Mouse (Mus musculus) liver, adult 2 months (tissue): Measurements from ENCODE around the gene Vapa.

Experiments used
- CTCF ChIP-seq: fragments of 200-500 bp; IDR thresholded peaks from 2 replicates; pipeline ENCODE4 v1.5.1; 2011; ENCODE audit warnings: low read depth, low read length, control low read depth
- POLR2A ChIP-seq: fragments of 200-500 bp; IDR thresholded peaks from 2 replicates; pipeline ENCODE4 v1.6.1; 2011; ENCODE audit warnings: low read length, control low read depth; ENCODE audit not compliant: insufficient read depth; ENCODE audit errors: extremely low read depth

DNA sequence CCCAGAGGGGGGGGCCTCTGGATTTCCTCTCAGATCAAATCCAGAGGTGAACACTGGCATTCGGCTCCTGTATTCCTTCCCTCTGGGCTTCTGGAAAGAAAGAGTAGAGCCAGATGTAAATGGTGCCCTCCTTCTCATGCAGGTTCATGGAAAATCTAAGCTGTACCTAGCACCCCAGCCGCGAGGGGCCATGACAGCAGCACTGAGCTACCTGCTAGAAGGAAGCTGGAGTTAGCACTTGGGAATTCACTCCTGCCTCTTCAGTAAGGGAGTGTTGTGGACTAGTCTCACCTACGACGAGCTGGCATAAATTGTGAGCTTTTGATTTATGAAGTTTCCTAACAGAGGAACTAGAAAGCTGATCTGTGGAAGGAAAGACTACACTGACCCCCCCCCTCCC, 30.2 kb upstream of the Vapa start:
- TF ChIP-seq POLR2A (no peak), CTCF (no peak)
